Mouse (Mus musculus): ENCODE results near the gene Plscr2. TPM values are rescaled to one million over a fixed set of nuclear protein-coding genes. Genes with fewer than 3 reads are reported as not detected.

Plscr2 gene
- polyA plus RNA-seq, 1 experiment: 6.7 TPM

DNA sequence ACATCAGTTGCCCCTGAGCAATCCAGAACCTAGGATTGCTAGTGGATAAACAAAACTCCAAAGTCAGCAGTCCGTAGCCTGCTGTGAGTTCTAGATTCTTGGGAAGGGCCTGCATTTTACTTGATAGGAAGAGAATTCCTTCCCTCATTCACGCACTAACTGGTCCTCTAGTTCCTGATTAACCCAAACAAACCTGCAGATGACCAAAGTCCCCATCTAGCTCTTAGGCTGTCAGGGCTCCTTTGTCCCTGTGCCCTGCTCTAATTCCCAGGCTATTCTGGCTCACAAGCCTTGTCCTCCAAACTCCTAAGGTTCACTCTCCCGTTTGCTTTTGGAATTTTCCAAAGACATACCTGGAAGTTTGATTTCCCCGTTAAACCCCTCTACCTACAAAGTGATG is 2.8 kb upstream of the Plscr2 start:
- TF ChIP-seq POLR2A (IDR thresholded peaks at IDR 0.05; ENCODE audit: low read depth, low read length): no peak
- no peak for TF ChIP-seq CTCF (IDR thresholded peaks at IDR 0.05; ENCODE audit: borderline replicate concordance, insufficient read depth, low read length)
- Histone ChIP-seq H3K4me1 (ENCODE audit: control insufficient read depth, insufficient read depth, low read length) (peaks cover 24% of the 10 kb centered on the region), H3K27ac (ENCODE audit: insufficient read depth, low read length) (peak overlapping the region; percentile 66), H3K4me3 (ENCODE audit: insufficient read depth, low read length) (no peak overlapping the region)

DNA sequence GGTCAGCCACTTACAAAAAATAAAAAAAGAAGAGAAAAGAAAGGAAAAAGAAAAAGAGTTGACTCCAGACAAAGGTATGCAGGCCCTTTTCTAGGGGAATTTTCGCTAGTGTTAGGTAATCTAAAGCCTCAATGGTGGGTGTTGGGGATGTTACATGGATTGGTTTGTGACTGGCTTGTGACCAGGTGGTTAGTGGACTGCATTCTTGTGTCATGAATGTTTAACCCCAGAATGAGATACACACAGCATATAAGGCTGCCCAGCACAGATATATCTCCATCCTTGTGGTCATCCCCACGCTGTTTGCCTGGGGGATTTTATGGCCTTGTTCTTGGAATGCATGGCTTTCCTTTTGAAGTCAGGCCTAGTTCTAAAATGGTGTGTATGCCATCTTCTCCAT is 2.1 kb upstream of the Plscr2 start:
- Histone ChIP-seq H3K4me3 (ENCODE audit: insufficient read depth, low read length) (no peak overlapping the region), H3K27ac (ENCODE audit: insufficient read depth, low read length) (peak overlapping the region; percentile 66; the same call in 1 of the 2 replicates), H3K4me1 (ENCODE audit: control insufficient read depth, insufficient read depth, low read length) (peaks cover 24% of the 10 kb centered on the region)
- TF ChIP-seq POLR2A (IDR thresholded peaks at IDR 0.05; ENCODE audit: low read depth, low read length) (no peak), CTCF (IDR thresholded peaks at IDR 0.05; ENCODE audit: borderline replicate concordance, insufficient read depth, low read length) (no peak)

DNA sequence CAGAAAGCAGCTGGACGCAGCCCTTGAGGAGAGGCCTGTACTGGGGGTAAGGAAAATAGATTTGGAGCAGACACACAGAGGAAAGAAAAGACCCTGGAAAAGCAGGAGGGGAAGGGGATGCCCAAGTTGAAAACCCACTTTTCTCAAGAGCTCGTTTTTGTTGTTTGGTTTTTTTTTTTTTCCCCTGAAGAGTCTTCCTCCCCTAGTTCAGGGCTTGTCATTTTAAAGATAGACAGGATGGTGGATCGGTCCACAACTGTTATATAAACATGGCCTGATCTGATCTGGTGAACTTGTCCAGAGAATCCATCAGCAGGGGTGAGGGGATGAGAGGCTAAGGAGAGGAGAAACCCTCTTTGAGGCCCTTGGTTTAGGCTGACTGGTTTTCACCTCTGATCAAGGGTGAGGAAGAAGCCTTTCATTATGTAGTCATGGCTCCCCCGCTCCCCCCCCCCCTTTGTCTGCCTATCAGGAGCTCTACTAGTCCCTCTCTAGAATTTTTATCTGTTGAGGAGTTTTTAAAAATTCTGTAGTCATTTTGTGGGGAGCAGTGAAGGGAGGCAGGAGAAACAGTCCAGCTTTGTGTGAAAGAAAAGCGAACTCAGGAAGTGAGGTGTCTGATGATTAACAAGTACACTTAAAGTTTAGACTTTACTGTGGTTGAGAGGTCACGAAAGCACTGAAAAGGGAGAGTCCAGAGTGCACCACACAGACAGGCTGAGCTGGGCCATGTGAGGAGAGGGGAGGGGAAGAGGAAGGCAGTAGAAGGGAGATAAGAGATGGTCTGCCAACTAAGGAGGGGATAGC is 1.2 kb upstream of the Plscr2 start:
- Histone ChIP-seq H3K4me3 (ENCODE audit: insufficient read depth, low read length) (no peak overlapping the region), H3K27ac (ENCODE audit: insufficient read depth, low read length) (peak overlapping the region; percentile 89), H3K4me1 (ENCODE audit: control insufficient read depth, insufficient read depth, low read length) (peaks cover 24% of the 10 kb centered on the region)
- TF ChIP-seq CTCF (IDR thresholded peaks at IDR 0.05; ENCODE audit: borderline replicate concordance, insufficient read depth, low read length) (no peak), POLR2A (IDR thresholded peaks at IDR 0.05; ENCODE audit: low read depth, low read length) (no peak)

DNA sequence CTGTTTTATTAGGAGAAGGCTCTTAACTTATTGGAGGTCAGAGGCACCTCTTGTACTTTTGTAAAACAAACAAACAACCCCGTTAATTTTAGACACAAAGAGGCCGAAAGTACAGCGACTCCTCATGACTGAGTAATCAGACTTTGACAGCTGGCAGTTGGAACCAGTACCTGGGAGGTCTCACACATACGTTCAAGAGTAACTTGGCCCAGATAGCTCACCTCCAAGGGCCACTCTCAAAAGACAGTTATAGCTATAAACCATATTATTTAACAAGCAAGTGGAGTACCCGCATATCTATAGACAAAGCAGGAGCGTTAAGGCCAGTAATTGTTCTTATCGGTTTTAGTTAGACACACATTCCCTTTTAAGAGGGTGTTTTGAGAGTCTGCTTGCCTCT is 958 bp downstream of the Plscr2 start:
- Histone ChIP-seq H3K27ac (ENCODE audit: insufficient read depth, low read length) (no peak overlapping the region), H3K4me3 (ENCODE audit: insufficient read depth, low read length) (no peak overlapping the region), H3K4me1 (ENCODE audit: control insufficient read depth, insufficient read depth, low read length) (peaks cover 24% of the 10 kb centered on the region)
- TF ChIP-seq POLR2A (IDR thresholded peaks at IDR 0.05; ENCODE audit: low read depth, low read length): no peak
- TF ChIP-seq CTCF (IDR thresholded peaks at IDR 0.05; ENCODE audit: borderline replicate concordance, insufficient read depth, low read length): no peak

DNA sequence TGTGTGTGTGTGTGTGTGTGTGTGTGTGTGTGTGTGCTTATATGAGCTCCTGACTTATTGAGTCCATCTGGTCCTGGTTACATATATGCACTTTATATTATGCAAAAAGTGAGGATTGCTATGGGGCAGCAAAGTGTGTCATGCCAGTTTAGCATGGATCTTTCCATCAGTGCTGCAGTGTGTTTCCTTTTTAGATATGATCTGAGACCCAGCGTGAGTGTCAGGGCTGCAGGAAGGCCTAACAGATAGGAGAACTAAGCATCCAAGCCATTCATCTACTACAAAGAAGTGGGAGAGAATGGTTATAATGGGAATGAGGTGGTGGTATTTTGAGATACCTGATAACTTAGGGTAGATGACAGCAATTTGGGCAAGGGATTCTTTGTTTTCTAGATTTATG is 4.6 kb downstream of the Plscr2 start:
- no peak overlapping the region for H3K4me3 ChIP-seq (ENCODE audit: insufficient read depth, low read length)
- TF ChIP-seq POLR2A (IDR thresholded peaks at IDR 0.05; ENCODE audit: low read depth, low read length) (no peak), CTCF (IDR thresholded peaks at IDR 0.05; ENCODE audit: borderline replicate concordance, insufficient read depth, low read length) (no peak)
- H3K4me1 ChIP-seq (ENCODE audit: control insufficient read depth, insufficient read depth, low read length): peaks cover 8% of the 10 kb centered on the region; the same call in 1 of the 2 replicates
- H3K27ac ChIP-seq (ENCODE audit: insufficient read depth, low read length): no peak overlapping the region

DNA sequence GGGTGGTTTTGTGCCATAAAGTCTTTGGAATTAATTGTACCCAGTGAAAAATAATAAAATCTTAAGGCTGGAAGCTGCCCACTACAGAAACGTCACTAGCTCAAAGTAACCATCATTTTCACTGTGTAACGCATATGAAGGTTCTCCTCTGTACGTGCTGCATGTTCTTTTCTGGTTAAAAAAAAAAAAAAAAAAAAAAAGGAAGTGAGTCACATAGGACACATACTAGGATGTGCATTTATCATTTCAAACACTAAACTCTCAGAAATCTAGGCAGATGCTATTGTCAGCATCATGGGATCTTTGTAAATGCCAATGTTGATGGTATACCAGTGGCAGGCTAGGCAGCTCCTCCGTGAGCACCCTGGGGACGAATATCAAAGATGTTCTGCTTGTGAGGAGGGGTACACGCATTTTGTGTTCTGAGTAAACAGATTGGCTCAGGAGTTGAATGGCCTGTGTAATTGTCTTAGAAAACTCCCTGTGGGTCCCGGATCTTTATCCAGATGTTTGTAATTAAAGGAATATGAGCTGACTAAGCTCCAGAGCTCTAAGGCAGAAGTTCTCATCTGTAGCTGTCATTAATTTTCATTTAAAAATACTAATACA is 7.3 kb downstream of the Plscr2 start:
- Histone ChIP-seq H3K4me1 (ENCODE audit: control insufficient read depth, insufficient read depth, low read length) (no peaks in the 10 kb centered on the region), H3K4me3 (ENCODE audit: insufficient read depth, low read length) (no peak overlapping the region), H3K27ac (ENCODE audit: insufficient read depth, low read length) (peak overlapping the region; percentile 43; the same call in 1 of the 2 replicates)
- TF ChIP-seq POLR2A (IDR thresholded peaks at IDR 0.05; ENCODE audit: low read depth, low read length) (no peak), CTCF (IDR thresholded peaks at IDR 0.05; ENCODE audit: borderline replicate concordance, insufficient read depth, low read length) (no peak)

DNA sequence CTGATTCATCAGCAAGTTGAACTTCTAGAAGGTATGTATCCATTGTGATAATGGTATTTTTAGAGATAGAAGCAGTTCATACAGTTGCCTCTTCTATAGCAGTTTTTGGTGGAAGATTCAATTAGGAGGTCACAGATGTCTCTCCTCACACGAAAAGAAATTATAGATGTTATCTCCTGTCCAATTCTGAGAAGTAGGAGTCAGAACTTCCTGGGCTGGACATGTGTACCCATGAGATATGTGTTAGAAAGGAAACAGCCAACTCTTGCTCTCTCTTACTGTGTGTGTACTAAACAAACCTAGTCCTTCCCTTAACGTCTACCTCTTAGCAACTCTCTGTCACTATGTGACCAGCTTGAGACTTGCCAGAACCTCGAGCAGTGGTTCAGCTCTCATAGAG is 14.3 kb downstream of the Plscr2 start:
- no peak overlapping the region for H3K4me3 ChIP-seq (ENCODE audit: insufficient read depth, low read length)
- TF ChIP-seq CTCF (IDR thresholded peaks at IDR 0.05; ENCODE audit: borderline replicate concordance, insufficient read depth, low read length) (no peak), POLR2A (IDR thresholded peaks at IDR 0.05; ENCODE audit: low read depth, low read length) (no peak)
- H3K4me1 ChIP-seq (ENCODE audit: control insufficient read depth, insufficient read depth, low read length): peaks cover 5% of the 10 kb centered on the region
- no peak overlapping the region for H3K27ac ChIP-seq (ENCODE audit: insufficient read depth, low read length)

DNA sequence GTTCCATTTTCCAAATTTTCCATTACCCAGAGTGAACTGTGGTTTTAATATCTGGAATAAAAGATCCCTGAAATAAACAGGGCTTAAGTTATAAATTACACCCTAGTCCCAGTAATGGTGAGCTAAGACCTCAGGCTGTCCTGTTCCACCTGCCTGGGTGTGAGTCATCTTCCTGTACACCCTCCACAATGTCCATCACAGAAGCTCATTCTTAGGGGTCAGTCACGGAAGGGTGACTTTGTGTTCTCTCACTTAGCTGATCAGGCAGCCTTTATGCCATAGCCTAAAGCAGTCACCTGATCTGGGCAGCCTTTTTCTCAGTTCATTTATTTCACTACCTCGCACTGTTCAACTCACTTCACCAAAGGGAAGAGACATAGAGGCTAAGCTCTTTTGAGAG is 16.8 kb downstream of the Plscr2 start:
- TF ChIP-seq CTCF (IDR thresholded peaks at IDR 0.05; ENCODE audit: borderline replicate concordance, insufficient read depth, low read length): no peak
- no peak for TF ChIP-seq POLR2A (IDR thresholded peaks at IDR 0.05; ENCODE audit: low read depth, low read length)
- H3K4me1 ChIP-seq (ENCODE audit: control insufficient read depth, insufficient read depth, low read length): peaks cover 5% of the 10 kb centered on the region

DNA sequence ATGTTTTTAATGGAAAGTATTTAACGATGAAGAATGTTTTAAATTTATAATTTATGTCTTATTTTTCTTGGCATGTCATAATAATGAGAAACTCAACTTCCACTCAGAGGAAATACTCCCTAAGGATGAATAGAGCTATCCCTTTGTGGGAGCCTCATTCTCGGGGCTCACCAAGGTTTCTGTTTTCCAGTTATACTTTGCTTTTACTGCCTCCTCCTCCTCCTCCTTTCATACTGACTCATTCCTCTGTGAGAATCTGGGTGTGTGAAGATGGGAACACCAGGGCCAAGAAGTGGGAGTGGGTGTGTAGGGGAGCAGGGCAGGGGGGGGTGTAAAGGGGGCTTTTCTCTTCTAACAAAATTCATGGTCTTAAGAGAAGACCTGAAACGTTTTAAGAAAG is 17.5 kb downstream of the Plscr2 start:
- Histone ChIP-seq H3K4me3 (ENCODE audit: insufficient read depth, low read length) (no peak overlapping the region), H3K4me1 (ENCODE audit: control insufficient read depth, insufficient read depth, low read length) (peaks cover 5% of the 10 kb centered on the region), H3K27ac (ENCODE audit: insufficient read depth, low read length) (0 out of 2 replicates have a peak overlapping the region, but pooled peaks have one; percentile 10)
- TF ChIP-seq POLR2A (IDR thresholded peaks at IDR 0.05; ENCODE audit: low read depth, low read length) (no peak), CTCF (IDR thresholded peaks at IDR 0.05; ENCODE audit: borderline replicate concordance, insufficient read depth, low read length) (no peak)

More for the DNA sequence above, 16.8 kb downstream of the Plscr2 start:
- H3K27ac ChIP-seq (ENCODE audit: insufficient read depth, low read length): peak overlapping the region; percentile 7; the same call in 1 of the 2 replicates
- H3K4me3 ChIP-seq (ENCODE audit: insufficient read depth, low read length): no peak overlapping the region

All from embryonic fibroblast, embryonic 13.5 days (primary cell).